Mouse (Mus musculus): ENCODE results near the gene Vax2. TPM values are rescaled to one million over a fixed set of nuclear protein-coding genes. Genes with fewer than 3 reads are reported as not detected.
A peak's percentile ranks its signal among the peaks of the same experiment; 100 is the strongest.

Gene Vax2
- total RNA-seq, 1 experiment: 2.1 TPM

DNA sequence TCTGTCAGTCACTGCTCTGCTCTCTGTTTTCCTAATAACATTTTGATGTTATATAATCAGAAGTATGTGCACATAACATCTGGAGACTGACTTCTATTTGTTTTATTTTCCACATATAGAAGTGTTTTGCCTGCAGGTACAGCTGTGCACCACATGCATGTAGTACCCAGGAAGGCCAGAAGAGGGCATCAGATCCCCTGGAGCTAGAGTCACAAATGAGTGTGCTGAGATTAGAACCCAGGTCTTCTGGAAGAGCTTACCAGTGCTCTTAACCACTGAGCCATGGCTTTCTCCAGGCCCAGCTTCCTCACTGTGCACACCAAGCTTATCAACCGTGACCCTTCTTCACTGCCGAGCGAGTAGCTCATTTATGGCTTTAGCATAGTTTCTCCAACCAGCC lies 17.4 kb downstream of the Vax2 start:
- H3K9ac ChIP-seq (ENCODE audit: insufficient read depth, low read depth, low read length, poor library complexity, severe bottlenecking): no peak overlapping the region

DNA sequence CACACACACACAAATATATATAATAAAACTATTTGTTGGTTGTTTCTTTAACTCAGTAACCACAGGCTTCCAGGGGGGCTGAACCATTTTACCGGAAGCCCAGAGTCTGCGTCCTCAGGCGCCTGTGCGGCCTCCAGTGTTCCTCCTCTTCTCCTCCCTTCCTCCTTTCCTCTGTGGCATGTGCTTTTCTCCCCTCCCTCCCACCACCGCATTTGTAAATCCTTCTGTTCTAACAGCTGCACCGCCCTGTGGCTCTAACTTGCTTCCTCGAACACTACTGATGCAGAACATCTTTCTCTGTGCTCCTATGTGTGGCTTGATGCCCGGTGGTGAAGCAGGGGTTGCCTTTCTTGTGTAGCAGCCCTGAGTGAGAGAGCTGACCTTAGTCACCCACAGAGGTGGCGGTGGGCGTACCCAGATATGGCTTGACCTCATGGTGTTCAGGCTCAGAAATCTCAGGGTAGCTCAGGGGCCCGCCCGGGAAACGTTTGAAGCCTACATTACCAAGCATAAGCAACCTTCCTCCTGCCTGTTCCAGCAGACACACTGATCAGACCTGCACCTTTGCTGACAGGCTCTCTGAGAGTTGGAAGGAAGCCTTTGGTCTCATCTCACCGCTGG lies 18.4 kb downstream of the Vax2 start:
- H3K9ac ChIP-seq (ENCODE audit: insufficient read depth, low read depth, low read length, poor library complexity, severe bottlenecking): no peak overlapping the region
- no peaks in the 10 kb centered on the region for H3K36me3 ChIP-seq (ENCODE audit: control insufficient read depth, insufficient read depth, low read length, poor library complexity, severe bottlenecking)
- H3K4me3 ChIP-seq (ENCODE audit: insufficient read depth in 1 of 2, low read depth in 1 of 2, low read length in 2 of 2, poor library complexity in 1 of 2, severe bottlenecking in 1 of 2): no peak overlapping the region; a peak in 1 of 4 replicates
- DNase-seq (ENCODE audit: low read depth, low spot score): no peak
- in situ Hi-C loops (cut with MboI; ENCODE audit: low sequenced_read_pairs in 2 of 2, unreplicated experiment in 2 of 2): no loop called here
- TF ChIP-seq HCFC1 (IDR thresholded peaks at IDR 0.05; ENCODE audit: borderline replicate concordance, insufficient read depth, low read length): no peak
- TF ChIP-seq CHD2 (IDR thresholded peaks at IDR 0.05; ENCODE audit: low read depth, low read length): no peak
- TF ChIP-seq MAFK (IDR thresholded peaks at IDR 0.05; ENCODE audit: insufficient read depth, low read depth, low read length): no peak
- TF ChIP-seq ZNF384 (IDR thresholded peaks at IDR 0.05; ENCODE audit: low read depth, low read length): no peak
- no peak for TF ChIP-seq ZC3H11A (IDR thresholded peaks at IDR 0.05; ENCODE audit: borderline replicate concordance, low read depth, low read length)
- no peaks in the 10 kb centered on the region for H3K9me3 ChIP-seq (ENCODE audit: control insufficient read depth, insufficient read depth, low read depth, low read length)
- no peak overlapping the region for H3K27ac ChIP-seq (ENCODE audit: insufficient read depth, low read depth, low read length, poor library complexity, severe bottlenecking)
- no peaks in the 10 kb centered on the region; a peak in 1 of 4 replicates for H3K4me1 ChIP-seq (ENCODE audit: control insufficient read depth in 2 of 2, insufficient read depth in 2 of 2, low read length in 2 of 2, poor library complexity in 1 of 2)

More for the DNA sequence above, 17.4 kb downstream of the Vax2 start:
- H3K9me3 ChIP-seq (ENCODE audit: control insufficient read depth, insufficient read depth, low read depth, low read length): no peaks in the 10 kb centered on the region
- H3K4me1 ChIP-seq (ENCODE audit: control insufficient read depth in 2 of 2, insufficient read depth in 2 of 2, low read length in 2 of 2, poor library complexity in 1 of 2): no peaks in the 10 kb centered on the region; a peak in 1 of 4 replicates
- in situ Hi-C loops (cut with MboI; ENCODE audit: low sequenced_read_pairs in 2 of 2, unreplicated experiment in 2 of 2): no loop called here
- no peak overlapping the region for H3K27ac ChIP-seq (ENCODE audit: insufficient read depth, low read depth, low read length, poor library complexity, severe bottlenecking)
- no peak for TF ChIP-seq CHD2 (IDR thresholded peaks at IDR 0.05; ENCODE audit: low read depth, low read length)
- TF ChIP-seq MAFK (IDR thresholded peaks at IDR 0.05; ENCODE audit: insufficient read depth, low read depth, low read length): no peak
- no peak overlapping the region for H3K4me3 ChIP-seq (ENCODE audit: insufficient read depth in 1 of 2, low read depth in 1 of 2, low read length in 2 of 2, poor library complexity in 1 of 2, severe bottlenecking in 1 of 2)
- no peak for DNase-seq (ENCODE audit: low read depth, low spot score)
- H3K36me3 ChIP-seq (ENCODE audit: control insufficient read depth, insufficient read depth, low read length, poor library complexity, severe bottlenecking): no peaks in the 10 kb centered on the region

GRCm38 (mm10) chr6:83731128-83731527 lies 20.1 kb downstream of the Vax2 start:
- no peak overlapping the region for H3K27ac ChIP-seq (ENCODE audit: insufficient read depth, low read depth, low read length, poor library complexity, severe bottlenecking)
- in situ Hi-C loops (cut with MboI; ENCODE audit: low sequenced_read_pairs in 2 of 2, unreplicated experiment in 2 of 2): no loop called here
- no peak overlapping the region for H3K4me3 ChIP-seq (ENCODE audit: insufficient read depth in 1 of 2, low read depth in 1 of 2, low read length in 2 of 2, poor library complexity in 1 of 2, severe bottlenecking in 1 of 2)
- no peak overlapping the region for H3K9ac ChIP-seq (ENCODE audit: insufficient read depth, low read depth, low read length, poor library complexity, severe bottlenecking)
- no peaks in the 10 kb centered on the region; a peak in 1 of 4 replicates for H3K4me1 ChIP-seq (ENCODE audit: control insufficient read depth in 2 of 2, insufficient read depth in 2 of 2, low read length in 2 of 2, poor library complexity in 1 of 2)
- no peaks in the 10 kb centered on the region for H3K36me3 ChIP-seq (ENCODE audit: control insufficient read depth, insufficient read depth, low read length, poor library complexity, severe bottlenecking)
- DNase-seq (ENCODE audit: low read depth, low spot score): peak; percentile 74
- no peak for TF ChIP-seq ZC3H11A (IDR thresholded peaks at IDR 0.05; ENCODE audit: borderline replicate concordance, low read depth, low read length)
- no peak for TF ChIP-seq ZNF384 (IDR thresholded peaks at IDR 0.05; ENCODE audit: low read depth, low read length)
- H3K9me3 ChIP-seq (ENCODE audit: control insufficient read depth, insufficient read depth, low read depth, low read length): no peaks in the 10 kb centered on the region

DNA sequence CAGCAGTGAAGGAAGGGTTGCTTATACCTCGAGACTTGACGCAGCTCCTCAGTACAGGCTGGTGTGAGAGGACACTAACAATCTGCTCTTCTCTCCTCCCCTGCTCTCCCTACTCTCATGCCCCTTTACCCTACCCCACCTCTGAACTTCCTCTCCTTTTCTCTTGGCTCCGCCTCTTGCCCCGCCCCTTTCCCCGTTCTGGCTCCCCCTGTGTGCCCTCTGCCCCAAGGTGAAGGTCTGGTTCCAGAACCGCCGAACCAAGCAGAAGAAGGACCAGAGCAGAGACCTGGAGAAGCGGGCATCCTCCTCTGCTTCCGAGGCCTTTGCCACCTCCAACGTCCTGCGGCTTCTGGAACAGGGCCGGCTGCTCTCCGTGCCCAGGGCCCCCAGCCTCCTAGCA lies 26.2 kb downstream of the Vax2 start:
- Histone ChIP-seq H3K4me3 (ENCODE audit: insufficient read depth in 1 of 2, low read depth in 1 of 2, low read length in 2 of 2, poor library complexity in 1 of 2, severe bottlenecking in 1 of 2) (peak overlapping the region; percentile 60 to 78), H3K9ac (ENCODE audit: insufficient read depth, low read depth, low read length, poor library complexity, severe bottlenecking) (peak overlapping the region; percentile 40; the same call in 1 of the 2 replicates), H3K9me3 (ENCODE audit: control insufficient read depth, insufficient read depth, low read depth, low read length) (no peaks in the 10 kb centered on the region), H3K36me3 (ENCODE audit: control insufficient read depth, insufficient read depth, low read length, poor library complexity, severe bottlenecking) (no peaks in the 10 kb centered on the region), H3K27ac (ENCODE audit: insufficient read depth, low read depth, low read length, poor library complexity, severe bottlenecking) (no peak overlapping the region), H3K4me1 (ENCODE audit: control insufficient read depth in 2 of 2, insufficient read depth in 2 of 2, low read length in 2 of 2, poor library complexity in 1 of 2) (peaks cover 2 to 11% of the 10 kb centered on the region in 2 experiments)
- TF ChIP-seq ZNF384 (IDR thresholded peaks at IDR 0.05; ENCODE audit: low read depth, low read length): no peak
- no peak for TF ChIP-seq CHD2 (IDR thresholded peaks at IDR 0.05; ENCODE audit: low read depth, low read length)
- DNase-seq (ENCODE audit: low read depth, low spot score): no peak
- in situ Hi-C loops (cut with MboI; ENCODE audit: low sequenced_read_pairs in 2 of 2, unreplicated experiment in 2 of 2): no loop called here

DNA sequence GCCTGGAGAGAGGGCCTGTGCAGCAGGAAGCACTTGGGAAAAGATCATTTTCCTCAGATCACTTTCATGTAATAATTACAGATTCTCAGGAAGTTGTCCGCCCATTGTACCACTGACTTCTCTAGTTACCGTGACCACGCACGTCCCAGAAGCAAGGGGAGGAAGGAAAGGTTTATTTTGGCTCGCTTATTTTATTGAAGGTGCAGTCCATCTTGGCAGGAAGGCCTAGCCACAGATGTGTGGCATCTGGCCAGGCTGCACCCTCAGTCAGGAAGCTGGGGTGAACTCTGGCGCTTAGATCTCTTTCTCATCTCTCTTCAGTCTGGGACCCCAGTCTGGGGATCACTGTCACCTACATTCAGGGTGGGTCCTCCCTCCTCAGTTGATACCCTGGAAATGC lies 27.5 kb downstream of the Vax2 start:
- in situ Hi-C loops (cut with MboI; ENCODE audit: low sequenced_read_pairs in 2 of 2, unreplicated experiment in 2 of 2): no loop called here
- no peak overlapping the region for H3K27ac ChIP-seq (ENCODE audit: insufficient read depth, low read depth, low read length, poor library complexity, severe bottlenecking)
- TF ChIP-seq CHD2 (IDR thresholded peaks at IDR 0.05; ENCODE audit: low read depth, low read length) (no peak), HCFC1 (IDR thresholded peaks at IDR 0.05; ENCODE audit: borderline replicate concordance, insufficient read depth, low read length) (no peak), MAFK (IDR thresholded peaks at IDR 0.05; ENCODE audit: insufficient read depth, low read depth, low read length) (no peak), ZNF384 (IDR thresholded peaks at IDR 0.05; ENCODE audit: low read depth, low read length) (no peak), ZC3H11A (IDR thresholded peaks at IDR 0.05; ENCODE audit: borderline replicate concordance, low read depth, low read length) (no peak)
- H3K4me1 ChIP-seq (ENCODE audit: control insufficient read depth in 2 of 2, insufficient read depth in 2 of 2, low read length in 2 of 2, poor library complexity in 1 of 2): peaks cover 2 to 12% of the 10 kb centered on the region in 2 experiments
- no peaks in the 10 kb centered on the region for H3K36me3 ChIP-seq (ENCODE audit: control insufficient read depth, insufficient read depth, low read length, poor library complexity, severe bottlenecking)
- no peak for DNase-seq (ENCODE audit: low read depth, low spot score)
- no peaks in the 10 kb centered on the region for H3K9me3 ChIP-seq (ENCODE audit: control insufficient read depth, insufficient read depth, low read depth, low read length)
- H3K4me3 ChIP-seq (ENCODE audit: insufficient read depth in 1 of 2, low read depth in 1 of 2, low read length in 2 of 2, poor library complexity in 1 of 2, severe bottlenecking in 1 of 2): peak overlapping the region in 1 of 2 experiments; percentile 32; a peak in 2 of 4 replicates
- no peak overlapping the region for H3K9ac ChIP-seq (ENCODE audit: insufficient read depth, low read depth, low read length, poor library complexity, severe bottlenecking)

Data from ES-E14 (cell line).